Mouse (Mus musculus): ENCODE measurements around the gene Rexo1.

GRCm38 (mm10) chr10:80604001-80604509 is 42.7 kb upstream of the Rexo1 start:
- no peak for TF ChIP-seq ZNF384 (IDR thresholded peaks at IDR 0.05; ENCODE audit: low read depth, low read length)
- TF ChIP-seq CHD2 (IDR thresholded peaks at IDR 0.05; ENCODE audit: low read depth, low read length), result no peak
- no peak for TF ChIP-seq HCFC1 (IDR thresholded peaks at IDR 0.05; ENCODE audit: borderline replicate concordance, insufficient read depth, low read length)
